Mouse (Mus musculus) brain, embryonic 14.5 days (tissue): ENCODE measurements around the gene Casp3.
"Not testable (repeated sequence)": the region's sequence is repeated elsewhere in the genome, so short reads cannot be mapped to it uniquely, and the experiment has no call there.

Source experiments
- CTCF ChIP-seq: fragments of 200-500 bp; IDR thresholded peaks from 2 replicates; pipeline ENCODE4 v1.5.1; 2012; ENCODE audit warnings: inconsistent platforms, mild to moderate bottlenecking, moderate library complexity, borderline replicate concordance; ENCODE audit not compliant: insufficient read depth, insufficient read length; ENCODE audit errors: extremely low read depth
- POLR2A ChIP-seq: fragments of 200-500 bp; IDR thresholded peaks from 2 replicates; pipeline ENCODE4 v1.6.1; 2012; ENCODE audit warnings: mild to moderate bottlenecking, inconsistent platforms, borderline replicate concordance; ENCODE audit not compliant: poor library complexity, insufficient read depth, insufficient read length, severe bottlenecking; ENCODE audit errors: extremely low read depth

DNA sequence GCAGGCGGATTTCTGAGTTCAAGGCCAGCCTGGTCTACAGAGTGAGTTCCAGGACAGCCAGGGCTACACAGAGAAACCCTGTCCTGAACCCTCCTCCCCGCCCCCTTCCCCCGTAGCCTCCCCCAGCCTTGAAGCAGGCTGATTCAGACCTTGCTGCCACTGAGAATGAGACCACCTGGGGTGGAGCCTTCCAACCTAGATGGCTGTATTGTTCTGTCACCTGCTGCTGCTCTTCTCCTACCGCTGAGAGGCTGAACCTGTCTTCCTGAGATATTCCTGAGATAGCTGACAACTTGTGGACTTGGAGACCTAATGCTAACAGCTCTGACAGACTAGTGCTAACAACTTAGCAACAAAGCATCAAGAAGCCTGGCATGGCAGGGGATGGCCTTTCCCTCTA, 32.8 kb upstream of the Casp3 start:
- not testable (repeated sequence) for TF ChIP-seq CTCF, POLR2A
